Mouse (Mus musculus): Measurements from ENCODE around the gene Prkn. TPM values are rescaled to one million over a fixed set of nuclear protein-coding genes. Genes with fewer than 3 reads are reported as not detected.

The Prkn gene
- polyA plus RNA-seq, 1 experiment from 2014 or later = 1.7 TPM

- 74% methylated on average over 10 of the region's 10 CpGs for WGBS (ENCODE audit: insufficient replicate concordance)
- ATAC-seq (replicated peaks; ENCODE audit: insufficient number of reproducible peaks, low FRiP score, low TSS enrichment) = no peak
Measured at GRCm38 (mm10) chr17:11117508-11117907, 277.3 kb downstream of the Prkn start.

GRCm38 (mm10) chr17:11124048-11124447 is 283.9 kb downstream of the Prkn start:
- Histone ChIP-seq H3K36me3 (ENCODE audit: control insufficient read depth, insufficient read depth, low read length) (no peaks in the 10 kb centered on the region), H3K9ac (ENCODE audit: low read depth, low read length) (no peak overlapping the region), H3K9me3 (replicated peaks; ENCODE audit: control insufficient read depth, low read length) (no peaks in the 10 kb centered on the region), H3K27me3 (ENCODE audit: control insufficient read depth, insufficient read depth, low read length) (no peaks in the 10 kb centered on the region), H3K27ac (ENCODE audit: low read depth, low read length) (no peak overlapping the region), H3K4me2 (no peak overlapping the region), H3K4me1 (ENCODE audit: control insufficient read depth, insufficient read depth, low read length) (no peaks in the 10 kb centered on the region), H3K4me3 (ENCODE audit: low read depth, low read length) (no peak overlapping the region)
- 74% methylated on average over 7 of the region's 7 CpGs for WGBS (ENCODE audit: insufficient replicate concordance)
- no peak for ATAC-seq (replicated peaks; ENCODE audit: insufficient number of reproducible peaks, low FRiP score, low TSS enrichment)

More at GRCm38 (mm10) chr17:11117508-11117907, 277.3 kb downstream of the Prkn start:
- Histone ChIP-seq H3K36me3 (ENCODE audit: control insufficient read depth, insufficient read depth, low read length) (no peaks in the 10 kb centered on the region), H3K27ac (ENCODE audit: low read depth, low read length) (no peak overlapping the region), H3K4me1 (ENCODE audit: control insufficient read depth, insufficient read depth, low read length) (no peaks in the 10 kb centered on the region), H3K4me3 (ENCODE audit: low read depth, low read length) (no peak overlapping the region), H3K27me3 (ENCODE audit: control insufficient read depth, insufficient read depth, low read length) (no peaks in the 10 kb centered on the region), H3K4me2 (no peak overlapping the region), H3K9ac (ENCODE audit: low read depth, low read length) (no peak overlapping the region), H3K9me3 (replicated peaks; ENCODE audit: control insufficient read depth, low read length) (no peaks in the 10 kb centered on the region)

- Histone ChIP-seq H3K4me3 (ENCODE audit: low read depth, low read length) (no peak overlapping the region), H3K36me3 (ENCODE audit: control insufficient read depth, insufficient read depth, low read length) (no peaks in the 10 kb centered on the region), H3K27ac (ENCODE audit: low read depth, low read length) (no peak overlapping the region), H3K4me2 (no peak overlapping the region), H3K4me1 (ENCODE audit: control insufficient read depth, insufficient read depth, low read length) (no peaks in the 10 kb centered on the region), H3K9me3 (replicated peaks; ENCODE audit: control insufficient read depth, low read length) (no peaks in the 10 kb centered on the region), H3K27me3 (ENCODE audit: control insufficient read depth, insufficient read depth, low read length) (no peaks in the 10 kb centered on the region), H3K9ac (ENCODE audit: low read depth, low read length) (no peak overlapping the region)
- WGBS (ENCODE audit: insufficient replicate concordance) = 73% methylated on average over 1 of the region's 1 CpGs
- no peak for ATAC-seq (replicated peaks; ENCODE audit: insufficient number of reproducible peaks, low FRiP score, low TSS enrichment)
Measured at GRCm38 (mm10) chr17:11127217-11127616, 287.0 kb downstream of the Prkn start.

- ATAC-seq (replicated peaks; ENCODE audit: insufficient number of reproducible peaks, low FRiP score, low TSS enrichment) = no peak
- Histone ChIP-seq H3K4me2 (no peak overlapping the region), H3K36me3 (ENCODE audit: control insufficient read depth, insufficient read depth, low read length) (no peaks in the 10 kb centered on the region), H3K9me3 (replicated peaks; ENCODE audit: control insufficient read depth, low read length) (no peaks in the 10 kb centered on the region), H3K9ac (ENCODE audit: low read depth, low read length) (no peak overlapping the region), H3K27me3 (ENCODE audit: control insufficient read depth, insufficient read depth, low read length) (no peaks in the 10 kb centered on the region), H3K4me3 (ENCODE audit: low read depth, low read length) (no peak overlapping the region), H3K4me1 (ENCODE audit: control insufficient read depth, insufficient read depth, low read length) (no peaks in the 10 kb centered on the region), H3K27ac (ENCODE audit: low read depth, low read length) (no peak overlapping the region)
- 79% methylated on average over 4 of the region's 4 CpGs for WGBS (ENCODE audit: insufficient replicate concordance)
Measured at GRCm38 (mm10) chr17:11130919-11131318, 290.7 kb downstream of the Prkn start.

- 76% methylated on average over 5 of the region's 5 CpGs for WGBS (ENCODE audit: insufficient replicate concordance)
- no peak overlapping the region for H3K9ac ChIP-seq (ENCODE audit: low read depth, low read length)
- H3K27me3 ChIP-seq (ENCODE audit: control insufficient read depth, insufficient read depth, low read length) = no peaks in the 10 kb centered on the region
- no peak for ATAC-seq (replicated peaks; ENCODE audit: insufficient number of reproducible peaks, low FRiP score, low TSS enrichment)
- no peak overlapping the region for H3K27ac ChIP-seq (ENCODE audit: low read depth, low read length)
- no peaks in the 10 kb centered on the region for H3K36me3 ChIP-seq (ENCODE audit: control insufficient read depth, insufficient read depth, low read length)
- H3K9me3 ChIP-seq (replicated peaks; ENCODE audit: control insufficient read depth, low read length) = no peaks in the 10 kb centered on the region
- no peaks in the 10 kb centered on the region for H3K4me1 ChIP-seq (ENCODE audit: control insufficient read depth, insufficient read depth, low read length)
- H3K4me2 ChIP-seq = no peak overlapping the region
- no peak overlapping the region for H3K4me3 ChIP-seq (ENCODE audit: low read depth, low read length)
Measured at GRCm38 (mm10) chr17:11142321-11142720, 302.1 kb downstream of the Prkn start.

- Histone ChIP-seq H3K9ac (ENCODE audit: low read depth, low read length) (no peak overlapping the region), H3K4me2 (no peak overlapping the region), H3K4me1 (ENCODE audit: control insufficient read depth, insufficient read depth, low read length) (no peaks in the 10 kb centered on the region), H3K27me3 (ENCODE audit: control insufficient read depth, insufficient read depth, low read length) (no peaks in the 10 kb centered on the region), H3K4me3 (ENCODE audit: low read depth, low read length) (no peak overlapping the region), H3K27ac (ENCODE audit: low read depth, low read length) (no peak overlapping the region), H3K9me3 (replicated peaks; ENCODE audit: control insufficient read depth, low read length) (no peaks in the 10 kb centered on the region), H3K36me3 (ENCODE audit: control insufficient read depth, insufficient read depth, low read length) (no peaks in the 10 kb centered on the region)
- no peak for ATAC-seq (replicated peaks; ENCODE audit: insufficient number of reproducible peaks, low FRiP score, low TSS enrichment)
- WGBS (ENCODE audit: insufficient replicate concordance) = 75% methylated on average over 3 of the region's 3 CpGs
Measured at GRCm38 (mm10) chr17:11156119-11156518, 315.9 kb downstream of the Prkn start.

GRCm38 (mm10) chr17:11157536-11157935 is 317.4 kb downstream of the Prkn start:
- H3K4me1 ChIP-seq (ENCODE audit: control insufficient read depth, insufficient read depth, low read length) = no peaks in the 10 kb centered on the region
- no peak for ATAC-seq (replicated peaks; ENCODE audit: insufficient number of reproducible peaks, low FRiP score, low TSS enrichment)
- H3K36me3 ChIP-seq (ENCODE audit: control insufficient read depth, insufficient read depth, low read length) = no peaks in the 10 kb centered on the region
- H3K9me3 ChIP-seq (replicated peaks; ENCODE audit: control insufficient read depth, low read length) = no peaks in the 10 kb centered on the region
- no peak overlapping the region for H3K27ac ChIP-seq (ENCODE audit: low read depth, low read length)
- H3K4me2 ChIP-seq = no peak overlapping the region
- WGBS (ENCODE audit: insufficient replicate concordance) = 70% methylated on average over 7 of the region's 7 CpGs
- H3K9ac ChIP-seq (ENCODE audit: low read depth, low read length) = no peak overlapping the region
- H3K4me3 ChIP-seq (ENCODE audit: low read depth, low read length) = no peak overlapping the region
- H3K27me3 ChIP-seq (ENCODE audit: control insufficient read depth, insufficient read depth, low read length) = no peaks in the 10 kb centered on the region

GRCm38 (mm10) chr17:11161436-11161835 is 321.3 kb downstream of the Prkn start:
- ATAC-seq (replicated peaks; ENCODE audit: insufficient number of reproducible peaks, low FRiP score, low TSS enrichment) = no peak
- Histone ChIP-seq H3K4me2 (no peak overlapping the region), H3K9me3 (replicated peaks; ENCODE audit: control insufficient read depth, low read length) (no peaks in the 10 kb centered on the region), H3K4me3 (ENCODE audit: low read depth, low read length) (no peak overlapping the region), H3K36me3 (ENCODE audit: control insufficient read depth, insufficient read depth, low read length) (no peaks in the 10 kb centered on the region), H3K4me1 (ENCODE audit: control insufficient read depth, insufficient read depth, low read length) (no peaks in the 10 kb centered on the region), H3K9ac (ENCODE audit: low read depth, low read length) (no peak overlapping the region), H3K27ac (ENCODE audit: low read depth, low read length) (no peak overlapping the region), H3K27me3 (ENCODE audit: control insufficient read depth, insufficient read depth, low read length) (no peaks in the 10 kb centered on the region)
- 80% methylated on average over 1 of the region's 1 CpGs for WGBS (ENCODE audit: insufficient replicate concordance)

- WGBS (ENCODE audit: insufficient replicate concordance) = 84% methylated on average over 3 of the region's 3 CpGs
Measured at GRCm38 (mm10) chr17:11162770-11163169, 322.6 kb downstream of the Prkn start.

More at GRCm38 (mm10) chr17:11162770-11163169, 322.6 kb downstream of the Prkn start:
- H3K27me3 ChIP-seq (ENCODE audit: control insufficient read depth, insufficient read depth, low read length) = no peaks in the 10 kb centered on the region
- no peak for ATAC-seq (replicated peaks; ENCODE audit: insufficient number of reproducible peaks, low FRiP score, low TSS enrichment)
- no peak overlapping the region for H3K4me2 ChIP-seq
- H3K36me3 ChIP-seq (ENCODE audit: control insufficient read depth, insufficient read depth, low read length) = no peaks in the 10 kb centered on the region
- H3K9ac ChIP-seq (ENCODE audit: low read depth, low read length) = no peak overlapping the region
- no peak overlapping the region for H3K4me3 ChIP-seq (ENCODE audit: low read depth, low read length)
- H3K27ac ChIP-seq (ENCODE audit: low read depth, low read length) = no peak overlapping the region
- no peaks in the 10 kb centered on the region for H3K4me1 ChIP-seq (ENCODE audit: control insufficient read depth, insufficient read depth, low read length)
- H3K9me3 ChIP-seq (replicated peaks; ENCODE audit: control insufficient read depth, low read length) = no peaks in the 10 kb centered on the region

Data from heart, embryonic 11.5 days (tissue).